In genomic region chr19:6245806-6246205, GRCm38 (mm10) we compare ENCODE assay signal across 18 mouse cellular contexts. TPM values are rescaled to one million over a fixed set of nuclear protein-coding genes. Genes with fewer than 3 reads are reported as not detected.
"Had no signal": no experiment of that assay in that cellular context is flagged by ENCODE, and none has a peak within 500 bp of the region (broad histone marks: within the 10 kb centered on the region; RNA-seq: fewer than 3 reads in every experiment).

No protein-coding gene starts in this region.

- H3K9me3 ChIP-seq: liver, embryonic 13.5 days; neural tube, embryonic 13.5 days had no signal

- H3K9ac ChIP-seq: liver, embryonic 13.5 days; neural tube, embryonic 13.5 days had no signal

- H3K27ac ChIP-seq: left cerebral cortex, adult 2 months; liver, embryonic 13.5 days; neural tube, embryonic 13.5 days had no signal

- DNase-seq: kidney, adult 18-20 months; kidney, adult 9 months; kidney, postnatal 14 days; kidney, postnatal 4 days; layer of hippocampus, adult 9-11 months; layer of hippocampus, postnatal 36 days; liver, embryonic 13.5 days; lung, adult 2 months; lung, postnatal 14 days; lung, postnatal 4 days; midbrain, embryonic 14.5 days; thymus, postnatal 4 days had no signal

- H3K4me2 ChIP-seq: liver, embryonic 13.5 days; midbrain, embryonic 11.5 days; neural tube, embryonic 13.5 days had no signal

- H3K4me3 ChIP-seq: left cerebral cortex, adult 2 months; liver, embryonic 13.5 days; neural tube, embryonic 13.5 days had no signal

- H3K27me3 ChIP-seq: liver, embryonic 13.5 days; neural tube, embryonic 13.5 days had no signal

RNA-seq across cellular contexts. Expression of gene Gpha2, which starts 19.6 kb away (rescaled TPM):
- polyA plus RNA-seq: liver, adult 2 months; liver, embryonic 16.5 days; midbrain, embryonic 14.5 days; midbrain, postnatal 0 days; neural tube, embryonic 13.5 days had no signal
